Mouse (Mus musculus) liver, postnatal 0 days (tissue): ENCODE measurements around the gene Naa20. TPM values are rescaled to one million over a fixed set of nuclear protein-coding genes. Genes with fewer than 3 reads are reported as not detected.
"Not testable (repeated sequence)": the region's sequence is repeated elsewhere in the genome, so short reads cannot be mapped to it uniquely, and the experiment has no call there.

ENCODE experiments used
- ATAC-seq: fragments of 200-750 bp; cut with Nextera tagmentation; 2 replicates; pipeline ENCODE4 v1.8.0; 2017; ENCODE audit warnings: mild to moderate bottlenecking, moderate library complexity
- DNase-seq: peaks from one replicate; pipeline ENCODE4 v3.0.0-alpha.2; 2016
- H3K27ac ChIP-seq: fragments of 300-500 bp; sonication (generic); 2 replicates; pipeline ENCODE4 v1.5.1; 2014; ENCODE audit warnings: antibody characterized with exemption, moderate library complexity, mild to moderate bottlenecking, low read depth
- H3K27me3 ChIP-seq: fragments of 300-500 bp; sonication (generic); 2 replicates; pipeline ENCODE4 v1.6.1; 2014; ENCODE audit warnings: low read length, control low read depth, mixed read lengths; ENCODE audit not compliant: insufficient read depth
- H3K36me3 ChIP-seq: fragments of 300-500 bp; sonication (generic); replicated peaks from 2 replicates; pipeline ENCODE4 v1.6.1; 2014; ENCODE audit warnings: mild to moderate bottlenecking, control low read depth, low read length, moderate library complexity, mixed read lengths; ENCODE audit not compliant: insufficient read depth
- H3K4me1 ChIP-seq: fragments of 300-500 bp; sonication (generic); 2 replicates; pipeline ENCODE4 v1.6.1; 2014; ENCODE audit warnings: antibody characterized with exemption, mild to moderate bottlenecking, control low read depth; ENCODE audit not compliant: insufficient read depth
- H3K4me2 ChIP-seq: fragments of 300-500 bp; sonication (generic); 2 replicates; pipeline ENCODE4 v1.6.1; 2014; ENCODE audit warnings: low read depth, mild to moderate bottlenecking, low read length, moderate library complexity, mixed read lengths
- H3K4me3 ChIP-seq: fragments of 300-500 bp; sonication (generic); 2 replicates; pipeline ENCODE4 v1.5.1; 2014; ENCODE audit warnings: low read depth, low read length
- H3K9ac ChIP-seq: fragments of 300-500 bp; sonication (generic); replicated peaks from 2 replicates; pipeline ENCODE4 v1.6.1; 2014; ENCODE audit warnings: mild to moderate bottlenecking, moderate library complexity
- H3K9me3 ChIP-seq: fragments of 300-500 bp; sonication (generic); 2 replicates; pipeline ENCODE4 v1.6.1; 2016; ENCODE audit warnings: mild to moderate bottlenecking, control low read depth, low read length, mixed read lengths
- CTCF ChIP-seq: sonication (generic); IDR thresholded peaks from 2 replicates; pipeline ENCODE4 v1.5.1; 2016; ENCODE audit warnings: antibody characterized with exemption, low read depth
- EP300 ChIP-seq: IDR thresholded peaks from 2 replicates; pipeline ENCODE4 v1.6.1; 2016; ENCODE audit warnings: antibody characterized with exemption, low read depth, mild to moderate bottlenecking
- WGBS: fragments of 180-500 bp; shearing (Covaris S2); extraction: QIAGEN DNeasy Blood & Tissue Kit; methylation state at CpG from one replicate; pipeline ENCODE4 v1.1.7; 2014; ENCODE audit not compliant: insufficient replicate concordance; 5-methylcytosine and 5-hydroxymethylcytosine counted together
- polyA plus RNA-seq: library from polyadenylated mRNA; unstranded; fragments of >200 nt; fragmentation: Nextera tagmentation; extraction: Ambion mirVana; gene quantifications from 2 replicates; pipeline ENCODE4 v1.2.1, GENCODE M21; 2015

Naa20 gene
- polyA plus RNA-seq, 1 experiment from 2014 or later: 60.0 TPM

- ATAC-seq (no peak), DNase-seq (no peak)
- 29% methylated on average over 12 of the region's 12 CpGs for WGBS
- no peak for TF ChIP-seq CTCF
- Histone ChIP-seq H3K36me3 (peaks cover 14% of the 10 kb centered on the region), H3K9me3 (no peaks in the 10 kb centered on the region), H3K27ac (peak overlapping the region; percentile 95), H3K27me3 (no peaks in the 10 kb centered on the region), H3K4me3 (peak overlapping the region; percentile 97), H3K4me2 (peak overlapping the region; percentile 84), H3K9ac (peak overlapping the region; percentile 97), H3K4me1 (peaks cover 17% of the 10 kb centered on the region)
Measured at GRCm38 (mm10) chr2:145903983-145904616, 2.2 kb downstream of the Naa20 start.

- 72% methylated on average over 6 of the region's 6 CpGs for WGBS
- Histone ChIP-seq H3K9ac (no peak overlapping the region), H3K9me3 (no peaks in the 10 kb centered on the region)
Measured at GRCm38 (mm10) chr2:145905156-145905555, 3.3 kb downstream of the Naa20 start.

GRCm38 (mm10) chr2:145905884-145906283 lies 4.0 kb downstream of the Naa20 start:
- Histone ChIP-seq H3K4me1 (peaks cover 17% of the 10 kb centered on the region), H3K36me3 (peaks cover 28% of the 10 kb centered on the region)
- ATAC-seq, H3K27me3 ChIP-seq, DNase-seq, H3K9me3 ChIP-seq, H3K9ac ChIP-seq, H3K27ac ChIP-seq, H3K4me3 ChIP-seq, H3K4me2 ChIP-seq: not testable (repeated sequence)
- peak; percentile 44 for TF ChIP-seq CTCF
- 41% methylated on average over 4 of the region's 4 CpGs for WGBS

More at GRCm38 (mm10) chr2:145905156-145905555, 3.3 kb downstream of the Naa20 start:
- no peak overlapping the region for H3K27ac ChIP-seq
- peaks cover 17% of the 10 kb centered on the region for H3K4me1 ChIP-seq
- H3K4me3 ChIP-seq: no peak overlapping the region
- TF ChIP-seq CTCF (no peak), EP300 (no peak)
- no peaks in the 10 kb centered on the region for H3K27me3 ChIP-seq
- ATAC-seq (no peak), DNase-seq (no peak)
- H3K36me3 ChIP-seq: peaks cover 22% of the 10 kb centered on the region
- H3K4me2 ChIP-seq: no peak overlapping the region

GRCm38 (mm10) chr2:145920941-145921650 lies 19.2 kb downstream of the Naa20 start:
- Histone ChIP-seq H3K4me2 (no peak overlapping the region), H3K9ac (no peak overlapping the region), H3K4me1 (no peaks in the 10 kb centered on the region), H3K4me3 (no peak overlapping the region), H3K36me3 (peaks cover 76% of the 10 kb centered on the region), H3K27ac (no peak overlapping the region), H3K9me3 (no peaks in the 10 kb centered on the region), H3K27me3 (no peaks in the 10 kb centered on the region)
- DNase-seq: no peak
- no peak for ATAC-seq
- peak; percentile 36; the same call in 1 of the 2 replicates for TF ChIP-seq CTCF
- no peak for TF ChIP-seq EP300
- 86% methylated on average over 8 of the region's 8 CpGs for WGBS

GRCm38 (mm10) chr2:145934339-145935231 lies 32.7 kb downstream of the Naa20 start, which contains the start of the genes Cfap61 and Crnkl1:
Gene Cfap61 (plus strand): TSS chr2:145934784.
Gene Crnkl1 (minus strand): TSS chr2:145935014.
- H3K9me3 ChIP-seq: no peaks in the 10 kb centered on the region
- peaks cover 22% of the 10 kb centered on the region for H3K36me3 ChIP-seq
- no peaks in the 10 kb centered on the region for H3K27me3 ChIP-seq
- peak within 1 kb of the TSS; percentile 87 for H3K4me2 ChIP-seq
- H3K9ac ChIP-seq: peak within 1 kb of the TSS; percentile 90
- peak; percentile 94 for DNase-seq
- TF ChIP-seq EP300: no peak
- no peak for TF ChIP-seq CTCF
- H3K4me3 ChIP-seq: peak within 1 kb of the TSS; percentile 87
- ATAC-seq: peak; percentile 99
- WGBS: under 1% methylated on average over 61 of the region's 61 CpGs
- H3K4me1 ChIP-seq: peaks cover 8% of the 10 kb centered on the region
- H3K27ac ChIP-seq: peak within 1 kb of the TSS; percentile 63; the same call in 1 of the 2 replicates

GRCm38 (mm10) chr2:145936975-145937374 lies 35.1 kb downstream of the Naa20 start:
- no peak overlapping the region for H3K4me2 ChIP-seq
- no peak for ATAC-seq
- no peak overlapping the region for H3K4me3 ChIP-seq
- TF ChIP-seq EP300 (no peak), CTCF (no peak)
- WGBS: 71% methylated on average over 8 of the region's 8 CpGs
- no peak overlapping the region for H3K27ac ChIP-seq
- H3K4me1 ChIP-seq: peaks cover 8% of the 10 kb centered on the region
- peaks cover 3% of the 10 kb centered on the region for H3K36me3 ChIP-seq
- no peaks in the 10 kb centered on the region for H3K27me3 ChIP-seq
- H3K9me3 ChIP-seq: no peaks in the 10 kb centered on the region
- no peak overlapping the region for H3K9ac ChIP-seq
- DNase-seq: no peak
